Mouse (Mus musculus) hindbrain, embryonic 14.5 days (tissue): ENCODE results near the gene Plxnb1. TPM values are rescaled to one million over a fixed set of nuclear protein-coding genes. Genes with fewer than 3 reads are reported as not detected.

ENCODE experiments used
- ATAC-seq: fragments of 200-750 bp; cut with Nextera tagmentation; 2 replicates; pipeline ENCODE4 v1.8.0; 2017; ENCODE audit warnings: moderate number of reproducible peaks, mild to moderate bottlenecking, moderate TSS enrichment, moderate library complexity; ENCODE audit not compliant: low FRiP score
- DNase-seq: peaks from one replicate; pipeline ENCODE4 v3.0.0-alpha.2; 2015; ENCODE audit warnings: low spot score
- H3K27ac ChIP-seq: fragments of 300-500 bp; sonication (generic); 2 replicates; pipeline ENCODE4 v1.5.1; 2014; ENCODE audit warnings: mild to moderate bottlenecking, moderate library complexity
- H3K27me3 ChIP-seq: fragments of 300-500 bp; sonication (generic); 2 replicates; pipeline ENCODE4 v1.6.1; 2014; ENCODE audit warnings: mild to moderate bottlenecking, low read length, mixed read lengths; ENCODE audit not compliant: control insufficient read depth, insufficient read depth
- H3K36me3 ChIP-seq: fragments of 300-500 bp; sonication (generic); replicated peaks from 2 replicates; pipeline ENCODE4 v1.6.1; 2014; ENCODE audit not compliant: control insufficient read depth, insufficient read depth
- H3K4me1 ChIP-seq: fragments of 300-500 bp; sonication (generic); replicated peaks from 2 replicates; pipeline ENCODE4 v1.6.1; 2014; ENCODE audit warnings: antibody characterized with exemption, low read length, mixed read lengths; ENCODE audit not compliant: control insufficient read depth, insufficient read depth
- H3K4me2 ChIP-seq: fragments of 300-500 bp; sonication (generic); replicated peaks from 2 replicates; pipeline ENCODE4 v1.6.1; 2014; ENCODE audit warnings: mild to moderate bottlenecking, moderate library complexity
- H3K4me3 ChIP-seq: fragments of 300-500 bp; sonication (generic); replicated peaks from 2 replicates; pipeline ENCODE4 v1.5.1; 2014; ENCODE audit warnings: mild to moderate bottlenecking, low read length
- H3K9ac ChIP-seq: fragments of 300-500 bp; sonication (generic); 2 replicates; pipeline ENCODE4 v1.6.1; 2014
- H3K9me3 ChIP-seq: fragments of 300-500 bp; sonication (generic); 2 replicates; pipeline ENCODE4 v1.6.1; 2016; ENCODE audit warnings: low read length; ENCODE audit not compliant: control insufficient read depth
- WGBS: fragments of 180-500 bp; shearing (Covaris S2); extraction: QIAGEN DNeasy Blood & Tissue Kit; methylation state at CpG from one replicate; pipeline ENCODE4 v1.1.7; 2014; 5-methylcytosine and 5-hydroxymethylcytosine counted together
- polyA plus RNA-seq: library from polyadenylated mRNA; unstranded; fragments of >200 nt; fragmentation: Nextera tagmentation; extraction: Ambion mirVana; gene quantifications from 2 replicates; pipeline ENCODE4 v1.2.1, GENCODE M21; 2014

Gene Plxnb1
- polyA plus RNA-seq, 1 experiment from 2014 or later = 16.6 TPM

- ATAC-seq (0 out of 2 replicates have a peak, but pooled peaks have one; percentile 31), DNase-seq (peak; percentile 60)
- 75% methylated on average over 12 of the region's 12 CpGs for WGBS
- Histone ChIP-seq H3K9me3 (no peaks in the 10 kb centered on the region), H3K9ac (no peak overlapping the region), H3K27ac (no peak overlapping the region), H3K27me3 (no peaks in the 10 kb centered on the region), H3K4me1 (0 out of 2 replicates have a peak, but pooled peaks cover 5% of the 10 kb centered on the region), H3K36me3 (peaks cover 94% of the 10 kb centered on the region), H3K4me2 (no peak overlapping the region; the same call in 1 of the 2 replicates), H3K4me3 (no peak overlapping the region)
Observed at GRCm38 (mm10) chr9:109105011-109105410, 9.8 kb downstream of the Plxnb1 start.

GRCm38 (mm10) chr9:109105648-109106047 lies 10.5 kb downstream of the Plxnb1 start:
- no peak overlapping the region for H3K4me2 ChIP-seq
- ATAC-seq (no peak), DNase-seq (no peak)
- H3K27me3 ChIP-seq = no peaks in the 10 kb centered on the region
- H3K9me3 ChIP-seq = no peaks in the 10 kb centered on the region
- H3K27ac ChIP-seq = no peak overlapping the region
- H3K4me3 ChIP-seq = no peak overlapping the region
- no peak overlapping the region for H3K9ac ChIP-seq
- 0 out of 2 replicates have a peak, but pooled peaks cover 5% of the 10 kb centered on the region for H3K4me1 ChIP-seq
- H3K36me3 ChIP-seq = peaks cover 94% of the 10 kb centered on the region
- 94% methylated on average over 12 of the region's 12 CpGs for WGBS

- ATAC-seq (no peak), DNase-seq (no peak)
- Histone ChIP-seq H3K27me3 (no peaks in the 10 kb centered on the region), H3K9me3 (no peaks in the 10 kb centered on the region), H3K27ac (no peak overlapping the region), H3K4me1 (0 out of 2 replicates have a peak, but pooled peaks cover 5% of the 10 kb centered on the region), H3K4me3 (no peak overlapping the region), H3K9ac (no peak overlapping the region), H3K36me3 (peaks cover 98% of the 10 kb centered on the region), H3K4me2 (no peak overlapping the region)
- 84% methylated on average over 6 of the region's 6 CpGs for WGBS
Observed at GRCm38 (mm10) chr9:109107341-109107740, 12.2 kb downstream of the Plxnb1 start.

- Histone ChIP-seq H3K9ac (no peak overlapping the region), H3K4me2 (no peak overlapping the region), H3K4me3 (no peak overlapping the region), H3K9me3 (no peaks in the 10 kb centered on the region), H3K4me1 (no peaks in the 10 kb centered on the region), H3K36me3 (peaks cover 100% of the 10 kb centered on the region), H3K27ac (no peak overlapping the region), H3K27me3 (no peaks in the 10 kb centered on the region)
- DNase-seq (no peak), ATAC-seq (no peak)
- WGBS = 93% methylated on average over 11 of the region's 11 CpGs
Observed at GRCm38 (mm10) chr9:109110240-109110639, 15.1 kb downstream of the Plxnb1 start.

GRCm38 (mm10) chr9:109111101-109111500 lies 15.9 kb downstream of the Plxnb1 start:
- Histone ChIP-seq H3K4me1 (no peaks in the 10 kb centered on the region), H3K4me3 (no peak overlapping the region), H3K9ac (no peak overlapping the region), H3K27ac (no peak overlapping the region), H3K4me2 (no peak overlapping the region), H3K27me3 (no peaks in the 10 kb centered on the region), H3K36me3 (peaks cover 100% of the 10 kb centered on the region), H3K9me3 (no peaks in the 10 kb centered on the region)
- DNase-seq (no peak), ATAC-seq (no peak)
- 92% methylated on average over 4 of the region's 4 CpGs for WGBS

GRCm38 (mm10) chr9:109111591-109111990 lies 16.4 kb downstream of the Plxnb1 start:
- H3K9ac ChIP-seq = no peak overlapping the region
- DNase-seq (no peak), ATAC-seq (no peak)
- H3K36me3 ChIP-seq = peaks cover 100% of the 10 kb centered on the region
- H3K4me3 ChIP-seq = no peak overlapping the region
- H3K27me3 ChIP-seq = no peaks in the 10 kb centered on the region
- 94% methylated on average over 9 of the region's 9 CpGs for WGBS
- no peaks in the 10 kb centered on the region for H3K9me3 ChIP-seq
- H3K27ac ChIP-seq = no peak overlapping the region
- H3K4me2 ChIP-seq = no peak overlapping the region
- H3K4me1 ChIP-seq = no peaks in the 10 kb centered on the region

GRCm38 (mm10) chr9:109113331-109113730 lies 18.1 kb downstream of the Plxnb1 start:
- H3K27ac ChIP-seq = no peak overlapping the region
- no peaks in the 10 kb centered on the region for H3K27me3 ChIP-seq
- no peak for DNase-seq
- no peak overlapping the region for H3K9ac ChIP-seq
- H3K4me3 ChIP-seq = no peak overlapping the region
- 92% methylated on average over 8 of the region's 8 CpGs for WGBS
- no peaks in the 10 kb centered on the region for H3K4me1 ChIP-seq
- peaks cover 100% of the 10 kb centered on the region for H3K36me3 ChIP-seq
- H3K4me2 ChIP-seq = no peak overlapping the region
- no peaks in the 10 kb centered on the region for H3K9me3 ChIP-seq
- ATAC-seq = no peak

- no peak for DNase-seq
- peaks cover 100% of the 10 kb centered on the region for H3K36me3 ChIP-seq
- H3K27me3 ChIP-seq = no peaks in the 10 kb centered on the region
- H3K9ac ChIP-seq = no peak overlapping the region
- H3K27ac ChIP-seq = no peak overlapping the region
- H3K9me3 ChIP-seq = no peaks in the 10 kb centered on the region
- no peak overlapping the region for H3K4me3 ChIP-seq
- H3K4me2 ChIP-seq = no peak overlapping the region
- no peaks in the 10 kb centered on the region for H3K4me1 ChIP-seq
- no peak for ATAC-seq
- WGBS = 95% methylated on average over 11 of the region's 11 CpGs
Observed at GRCm38 (mm10) chr9:109114276-109114675, 19.1 kb downstream of the Plxnb1 start.

- no peaks in the 10 kb centered on the region for H3K9me3 ChIP-seq
- H3K27ac ChIP-seq = no peak overlapping the region
- no peak overlapping the region for H3K9ac ChIP-seq
- no peak overlapping the region for H3K4me3 ChIP-seq
- ATAC-seq = no peak
- WGBS = 88% methylated on average over 7 of the region's 7 CpGs
- H3K4me1 ChIP-seq = no peaks in the 10 kb centered on the region
- DNase-seq = no peak
- no peaks in the 10 kb centered on the region for H3K27me3 ChIP-seq
- peaks cover 99% of the 10 kb centered on the region for H3K36me3 ChIP-seq
- H3K4me2 ChIP-seq = no peak overlapping the region
Observed at GRCm38 (mm10) chr9:109114871-109115270, 19.7 kb downstream of the Plxnb1 start.

- no peak overlapping the region for H3K4me3 ChIP-seq
- no peaks in the 10 kb centered on the region for H3K4me1 ChIP-seq
- no peak overlapping the region for H3K9ac ChIP-seq
- DNase-seq (no peak), ATAC-seq (no peak)
- no peak overlapping the region for H3K4me2 ChIP-seq
- H3K27me3 ChIP-seq = no peaks in the 10 kb centered on the region
- H3K27ac ChIP-seq = no peak overlapping the region
- H3K9me3 ChIP-seq = no peaks in the 10 kb centered on the region
- WGBS = 94% methylated on average over 10 of the region's 10 CpGs
- peaks cover 85% of the 10 kb centered on the region for H3K36me3 ChIP-seq
Observed at GRCm38 (mm10) chr9:109116205-109116604, 21.0 kb downstream of the Plxnb1 start.
